Mouse (Mus musculus): ENCODE measurements around the gene Reln. TPM values are rescaled to one million over a fixed set of nuclear protein-coding genes. Genes with fewer than 3 reads are reported as not detected.

Gene Reln
- polyA plus RNA-seq, 1 experiment, result 1.7 TPM

DNA sequence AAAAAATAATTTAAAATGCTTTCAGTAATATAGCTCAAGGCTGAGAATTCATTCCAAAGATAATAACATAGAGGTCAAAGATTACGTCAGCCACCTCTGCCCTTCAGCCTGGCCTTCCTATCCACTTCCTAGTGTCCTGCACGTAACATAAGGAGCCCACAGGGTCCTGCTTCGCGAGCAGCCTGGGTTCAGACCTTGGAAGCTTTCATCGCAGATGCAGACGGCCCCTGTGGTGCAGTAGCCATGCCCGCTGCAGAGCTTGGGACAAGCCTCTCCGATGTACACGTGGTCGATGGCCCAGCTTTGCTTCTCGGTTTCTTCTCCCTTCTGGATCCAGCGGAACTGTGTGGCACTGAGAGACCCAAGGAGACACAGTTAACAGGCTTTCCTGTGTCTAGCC lies 443.1 kb downstream of the Reln start:
- H3K27ac ChIP-seq (ENCODE audit: insufficient read depth, low read length), result no peak overlapping the region

DNA sequence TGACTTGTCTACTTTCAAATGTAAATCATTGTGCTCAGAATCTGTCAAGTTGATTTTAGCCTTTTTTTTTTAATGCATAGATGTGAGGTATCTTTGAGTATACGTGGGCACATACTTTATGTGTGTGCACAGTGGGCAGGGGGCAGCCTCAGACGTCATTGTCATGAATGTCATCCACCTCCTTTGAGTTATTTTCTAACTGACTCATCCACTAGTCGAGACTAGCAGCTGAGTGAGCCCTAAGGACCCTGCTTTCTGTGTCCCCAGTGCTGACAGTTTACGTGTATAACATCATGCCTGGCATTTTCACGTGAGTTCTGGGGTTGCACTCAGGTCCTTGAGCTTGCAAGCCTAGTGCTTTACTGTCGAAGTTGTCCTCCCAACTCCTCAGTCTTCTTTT lies 443.6 kb downstream of the Reln start:
- Histone ChIP-seq H3K27ac (ENCODE audit: insufficient read depth, low read length) (no peak overlapping the region), H3K4me1 (ENCODE audit: control insufficient read depth, insufficient read depth, low read length) (no peaks in the 10 kb centered on the region), H3K4me3 (ENCODE audit: insufficient read depth, low read length) (no peak overlapping the region)
- TF ChIP-seq POLR2A (IDR thresholded peaks at IDR 0.05; ENCODE audit: low read depth, low read length), result no peak

More for the DNA sequence above, 443.1 kb downstream of the Reln start:
- no peak overlapping the region for H3K4me3 ChIP-seq (ENCODE audit: insufficient read depth, low read length)
- H3K4me1 ChIP-seq (ENCODE audit: control insufficient read depth, insufficient read depth, low read length), result no peaks in the 10 kb centered on the region
- no peak for TF ChIP-seq CTCF (IDR thresholded peaks at IDR 0.05; ENCODE audit: borderline replicate concordance, insufficient read depth, low read length)
- TF ChIP-seq POLR2A (IDR thresholded peaks at IDR 0.05; ENCODE audit: low read depth, low read length), result no peak

DNA sequence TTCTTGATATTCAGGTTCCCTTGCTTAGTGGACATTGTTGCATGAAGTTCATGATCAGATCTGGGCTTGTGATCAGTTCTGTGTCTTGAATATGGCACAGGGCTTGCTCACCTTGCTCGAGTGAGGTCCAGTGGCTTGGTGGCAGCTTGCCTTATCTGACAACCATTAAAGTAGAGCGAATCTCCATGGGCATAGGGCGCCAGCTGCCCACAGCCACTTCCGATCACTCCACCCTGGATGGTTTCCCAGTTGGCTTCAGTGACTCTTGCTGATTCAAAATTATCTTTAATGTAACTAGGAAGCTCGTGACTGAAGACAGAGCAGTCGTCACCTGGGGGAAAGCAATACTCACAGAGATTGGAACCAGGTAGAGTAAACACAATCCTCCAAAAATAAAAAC lies 445.6 kb downstream of the Reln start:
- TF ChIP-seq CTCF (IDR thresholded peaks at IDR 0.05; ENCODE audit: borderline replicate concordance, insufficient read depth, low read length), result no peak
- no peak for TF ChIP-seq POLR2A (IDR thresholded peaks at IDR 0.05; ENCODE audit: low read depth, low read length)
- no peaks in the 10 kb centered on the region for H3K4me1 ChIP-seq (ENCODE audit: control insufficient read depth, insufficient read depth, low read length)
- H3K27ac ChIP-seq (ENCODE audit: insufficient read depth, low read length), result no peak overlapping the region
- no peak overlapping the region for H3K4me3 ChIP-seq (ENCODE audit: insufficient read depth, low read length)

DNA sequence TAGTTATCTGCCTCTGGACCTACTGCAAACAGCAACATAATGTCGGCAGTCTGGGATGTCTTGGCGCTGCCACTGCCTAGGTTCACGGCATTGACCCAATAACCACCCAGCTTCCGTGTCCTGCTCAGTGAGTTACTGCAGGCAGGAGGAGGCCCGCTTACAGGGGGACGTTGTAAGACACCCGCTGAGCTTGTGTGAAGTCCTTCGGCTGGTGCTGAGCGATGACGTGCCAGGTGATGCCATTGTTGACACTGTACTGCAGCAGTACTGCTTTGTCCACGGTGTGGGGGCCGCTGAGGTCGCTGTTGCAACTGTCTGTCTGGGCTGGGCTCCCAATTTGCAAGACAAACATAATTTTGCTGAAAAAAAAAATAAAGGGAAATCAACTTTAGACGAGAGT lies 447.9 kb downstream of the Reln start:
- TF ChIP-seq POLR2A (IDR thresholded peaks at IDR 0.05; ENCODE audit: low read depth, low read length) (no peak), CTCF (IDR thresholded peaks at IDR 0.05; ENCODE audit: borderline replicate concordance, insufficient read depth, low read length) (no peak)
- no peak overlapping the region for H3K4me3 ChIP-seq (ENCODE audit: insufficient read depth, low read length)

DNA sequence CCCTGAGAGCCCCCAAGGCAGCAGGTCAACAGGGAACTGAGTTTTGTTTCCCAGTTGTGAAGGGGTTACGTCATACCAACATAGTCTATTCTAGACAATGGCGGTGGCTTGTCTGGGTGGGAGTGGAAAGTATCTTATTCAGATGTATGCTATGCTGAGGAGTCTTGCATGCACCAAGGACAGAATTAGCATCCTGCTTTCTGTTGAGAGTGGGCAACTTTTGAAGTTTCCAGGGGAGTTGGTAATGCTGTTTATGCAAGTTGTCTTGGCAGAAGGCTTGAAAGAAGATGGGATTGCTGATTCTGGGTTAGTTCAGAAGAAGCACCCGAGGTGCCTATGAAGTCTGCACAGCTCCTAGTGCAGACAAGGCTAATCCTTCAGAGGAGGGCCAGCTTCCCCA lies 450.3 kb downstream of the Reln start:
- no peak overlapping the region for H3K4me3 ChIP-seq (ENCODE audit: insufficient read depth, low read length)
- TF ChIP-seq CTCF (IDR thresholded peaks at IDR 0.05; ENCODE audit: borderline replicate concordance, insufficient read depth, low read length) (no peak), POLR2A (IDR thresholded peaks at IDR 0.05; ENCODE audit: low read depth, low read length) (no peak)
- H3K27ac ChIP-seq (ENCODE audit: insufficient read depth, low read length), result no peak overlapping the region
- no peaks in the 10 kb centered on the region for H3K4me1 ChIP-seq (ENCODE audit: control insufficient read depth, insufficient read depth, low read length)

More for the DNA sequence above, 447.9 kb downstream of the Reln start:
- H3K27ac ChIP-seq (ENCODE audit: insufficient read depth, low read length), result no peak overlapping the region
- no peaks in the 10 kb centered on the region for H3K4me1 ChIP-seq (ENCODE audit: control insufficient read depth, insufficient read depth, low read length)

DNA sequence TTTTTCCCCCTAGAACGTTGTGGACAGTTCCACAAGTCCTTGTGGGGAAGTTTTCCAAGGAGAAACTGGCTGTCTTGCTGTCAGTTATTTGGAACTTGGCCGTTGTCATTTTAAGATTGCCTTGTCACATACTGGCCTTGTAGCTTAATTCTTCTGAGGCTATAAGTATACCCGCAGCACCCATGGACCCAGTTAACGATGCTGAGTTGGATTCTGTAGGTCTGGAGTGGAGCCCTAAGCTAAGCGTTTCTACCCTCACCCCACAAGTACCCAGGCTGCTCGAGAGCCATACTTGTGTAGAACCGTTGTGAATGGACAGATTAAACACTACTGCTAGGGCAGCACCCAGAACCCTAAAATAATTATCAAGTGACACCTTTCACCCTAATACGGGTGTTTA lies 477.8 kb downstream of the Reln start:
- Histone ChIP-seq H3K27ac (ENCODE audit: insufficient read depth, low read length) (no peak overlapping the region), H3K4me1 (ENCODE audit: control insufficient read depth, insufficient read depth, low read length) (no peaks in the 10 kb centered on the region), H3K4me3 (ENCODE audit: insufficient read depth, low read length) (no peak overlapping the region)
- TF ChIP-seq POLR2A (IDR thresholded peaks at IDR 0.05; ENCODE audit: low read depth, low read length) (no peak), CTCF (IDR thresholded peaks at IDR 0.05; ENCODE audit: borderline replicate concordance, insufficient read depth, low read length) (no peak)

DNA sequence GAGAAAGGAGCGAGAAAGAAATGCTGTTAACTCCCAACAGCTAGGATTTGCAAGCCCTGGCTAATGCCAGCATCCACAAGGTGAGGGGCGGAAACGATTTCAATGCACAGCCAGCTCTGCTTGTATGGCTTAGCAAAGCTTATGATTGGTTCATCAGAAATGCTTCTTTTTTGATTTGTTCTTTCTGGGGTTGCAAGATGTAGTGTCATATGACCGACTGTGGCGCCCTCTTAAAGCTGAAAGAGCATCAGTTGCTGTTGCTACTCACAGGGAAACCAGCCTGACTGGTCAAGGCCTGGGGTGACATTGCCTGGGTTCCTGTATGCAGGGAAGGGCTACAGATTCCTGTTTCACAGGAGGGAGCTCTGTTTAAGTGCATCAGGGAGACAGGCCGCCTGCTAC lies 478.2 kb downstream of the Reln start:
- no peak overlapping the region for H3K27ac ChIP-seq (ENCODE audit: insufficient read depth, low read length)
- TF ChIP-seq POLR2A (IDR thresholded peaks at IDR 0.05; ENCODE audit: low read depth, low read length), result no peak
- TF ChIP-seq CTCF (IDR thresholded peaks at IDR 0.05; ENCODE audit: borderline replicate concordance, insufficient read depth, low read length), result no peak
- no peak overlapping the region for H3K4me3 ChIP-seq (ENCODE audit: insufficient read depth, low read length)
- H3K4me1 ChIP-seq (ENCODE audit: control insufficient read depth, insufficient read depth, low read length), result no peaks in the 10 kb centered on the region

DNA sequence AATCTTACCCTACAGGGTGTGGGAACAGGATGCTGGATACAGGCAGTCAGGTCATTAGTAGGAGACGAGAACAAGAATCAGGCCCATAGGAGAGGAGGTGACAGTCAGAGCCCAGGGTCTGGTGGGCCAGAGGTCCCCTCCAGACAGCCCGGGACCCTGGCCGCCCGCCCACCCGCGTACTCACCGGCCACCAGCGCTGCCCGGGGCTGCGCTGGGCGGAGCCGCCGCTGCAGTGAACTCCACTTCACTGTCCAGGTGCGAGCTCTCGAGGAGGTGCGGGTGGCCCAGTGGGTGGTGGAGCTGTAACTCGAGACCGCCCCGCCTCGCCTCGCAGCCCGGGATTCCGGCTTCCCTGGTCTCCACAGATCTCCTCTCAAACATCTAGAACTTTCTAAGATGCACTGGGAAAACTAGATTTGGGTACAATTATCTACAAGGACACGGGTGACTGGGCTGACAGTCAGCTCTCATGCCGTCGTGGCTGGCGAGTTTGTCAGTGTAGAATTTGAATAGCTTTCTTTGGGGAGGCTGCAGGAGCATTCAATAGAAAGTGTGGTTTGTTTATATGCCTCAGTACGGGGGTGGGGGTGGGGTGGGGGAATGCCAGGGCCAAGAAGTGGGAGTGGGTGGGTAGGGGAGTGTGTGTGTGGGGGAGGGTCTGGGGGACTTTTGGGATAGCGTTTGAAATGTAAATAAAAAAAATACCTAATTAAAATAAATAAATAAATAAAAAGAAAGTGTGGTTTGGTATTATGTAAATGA lies 479.0 kb downstream of the Reln start, which contains the start of gene Slc26a5:
TSS of gene Slc26a5 (minus strand) at position 259 of the 762 bp plus-strand sequence.
- TF ChIP-seq CTCF (IDR thresholded peaks at IDR 0.05; ENCODE audit: borderline replicate concordance, insufficient read depth, low read length), result no peak
- Histone ChIP-seq H3K4me3 (ENCODE audit: insufficient read depth, low read length) (no peak within 1 kb of the TSS), H3K27ac (ENCODE audit: insufficient read depth, low read length) (no peak within 1 kb of the TSS), H3K4me1 (ENCODE audit: control insufficient read depth, insufficient read depth, low read length) (no peaks in the 10 kb centered on the region)

DNA sequence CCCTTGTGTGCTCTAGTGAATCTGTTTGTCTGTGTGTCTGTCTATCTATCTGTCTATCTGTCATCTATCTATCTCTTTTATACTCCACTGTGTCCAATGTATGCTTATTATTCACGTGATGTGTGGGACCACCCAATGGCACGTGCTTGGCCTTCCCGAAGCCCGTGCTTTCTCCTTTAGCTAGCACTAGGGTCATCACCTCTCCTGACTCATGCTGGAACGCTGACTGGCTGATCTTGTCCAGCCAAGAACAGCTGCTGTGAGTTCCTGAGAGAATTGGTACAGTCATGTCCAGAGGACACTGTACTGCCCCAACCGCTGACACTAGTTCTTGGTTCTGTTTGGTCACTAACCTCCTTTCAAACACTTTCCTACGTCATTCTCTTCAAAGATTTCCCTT lies 485.8 kb downstream of the Reln start:
- no peaks in the 10 kb centered on the region for H3K4me1 ChIP-seq (ENCODE audit: control insufficient read depth, insufficient read depth, low read length)
- H3K4me3 ChIP-seq (ENCODE audit: insufficient read depth, low read length), result no peak overlapping the region
- H3K27ac ChIP-seq (ENCODE audit: insufficient read depth, low read length), result no peak overlapping the region
- TF ChIP-seq POLR2A (IDR thresholded peaks at IDR 0.05; ENCODE audit: low read depth, low read length) (no peak), CTCF (IDR thresholded peaks at IDR 0.05; ENCODE audit: borderline replicate concordance, insufficient read depth, low read length) (no peak)

DNA sequence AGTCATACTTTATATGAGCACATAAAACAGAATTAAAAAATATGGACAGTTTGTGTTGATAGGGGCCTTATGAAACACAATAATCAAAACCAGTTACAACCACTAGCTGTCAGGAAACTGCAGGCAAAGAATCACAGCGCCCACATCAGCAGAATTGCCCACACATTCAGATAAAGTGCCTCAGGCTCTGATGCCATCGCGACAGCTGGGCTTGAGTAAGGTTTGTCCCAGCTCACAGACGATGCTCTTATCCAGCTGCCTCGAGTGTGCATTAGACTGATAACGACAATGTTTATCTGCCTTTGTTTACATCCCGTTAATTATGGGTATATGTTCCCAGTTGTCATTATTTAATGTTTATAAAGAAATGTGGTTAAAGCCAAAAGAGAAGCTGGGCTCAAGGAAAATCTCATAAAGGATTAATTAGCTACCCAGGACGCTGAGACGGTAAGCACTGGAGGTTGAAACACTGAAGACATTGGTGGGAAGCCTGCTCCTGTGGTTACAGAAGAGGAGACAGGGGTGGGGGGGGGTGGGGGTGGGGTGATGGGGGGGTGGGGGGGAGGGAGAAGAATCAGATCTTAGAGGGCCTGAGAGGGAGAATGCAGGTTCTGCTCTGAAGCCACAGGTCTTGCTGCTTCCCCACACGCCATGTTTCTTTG lies 492.7 kb downstream of the Reln start:
- H3K4me1 ChIP-seq (ENCODE audit: control insufficient read depth, insufficient read depth, low read length), result no peaks in the 10 kb centered on the region
- TF ChIP-seq POLR2A (IDR thresholded peaks at IDR 0.05; ENCODE audit: low read depth, low read length) (no peak), CTCF (IDR thresholded peaks at IDR 0.05; ENCODE audit: borderline replicate concordance, insufficient read depth, low read length) (no peak)
- H3K4me3 ChIP-seq (ENCODE audit: insufficient read depth, low read length), result no peak overlapping the region
- H3K27ac ChIP-seq (ENCODE audit: insufficient read depth, low read length), result no peak overlapping the region
